Mouse (Mus musculus) macrophage (primary cell): ENCODE measurements around the gene Szt2. TPM values are rescaled to one million over a fixed set of nuclear protein-coding genes. Genes with fewer than 3 reads are reported as not detected.

Experiments used
- H3K27ac ChIP-seq: fragments of 350-480 bp; formaldehyde crosslinking; 2 replicates; pipeline ENCODE4 v1.9.0; 2021
- H3K36me3 ChIP-seq: fragments of 350-480 bp; formaldehyde crosslinking; 2 replicates; pipeline ENCODE4 v1.9.0; 2021; ENCODE audit errors: inconsistent target
- H3K4me3 ChIP-seq: fragments of 350-480 bp; formaldehyde crosslinking; 2 replicates; pipeline ENCODE4 v1.9.0; 2021; ENCODE audit errors: inconsistent target
- H3K79me2 ChIP-seq: fragments of 350-480 bp; formaldehyde crosslinking; 2 replicates; pipeline ENCODE4 v1.9.0; 2021; ENCODE audit errors: inconsistent target
- WGBS: methylation state at CpG from one replicate; pipeline ENCODE4 v1.1.7; 2026; ENCODE audit warnings: inconsistent platforms; ENCODE audit not compliant: missing documents; 5-methylcytosine and 5-hydroxymethylcytosine counted together
- polyA plus RNA-seq: library from polyadenylated mRNA; stranded (reverse); fragments of 250-400 nt; gene quantifications from 3 replicates; pipeline ENCODE4 v1.2.4, GENCODE M21; 2018; ENCODE audit warnings: inconsistent platforms
- total RNA-seq, 78 experiments: library from RNA; depleted of rRNA; stranded (reverse); fragments of 250-400 nt; gene quantifications; 1 replicate in 9 of 78; 2 replicates in 24 of 78; 3 replicates in 43 of 78; 4 replicates in 2 of 78; pipeline ENCODE4 v1.2.4; 2018; ENCODE audit warnings: inconsistent platforms in 56 of 78

Szt2 gene
- total RNA-seq (2018; cell fraction: chromatin; rRNA removed) = 100 to 1,000 TPM in 13 of 26 experiments, 10 to 100 TPM in 13; 30.9 to 162 (median 101) TPM
- 10 to 100 TPM in 1 of 26 experiments, 1 to 10 TPM in 25; 3.0 to 10.1 (median 6.3) TPM for total RNA-seq (2018; cell fraction: cytosol; rRNA removed)
- total RNA-seq (2018; cell fraction: nucleus; rRNA removed) = 10 to 100 TPM; 13.0 to 75.8 (median 34.8) TPM
- polyA plus RNA-seq = 3.0 to 9.6 TPM (median 5.2 TPM) in 3 replicates

- WGBS = 2% methylated on average over 53 of the region's 53 CpGs
These were observed at the start of gene Szt2, which contains the start of gene Med8 for GRCm38 (mm10) chr4:118409142-118409900. TSS of gene Szt2 (minus strand) at chr4:118409273. TSS of gene Med8 (plus strand) at chr4:118409337.

GRCm38 (mm10) chr4:118457345-118457975 is 48.4 kb upstream of the Szt2 start, which contains the start of gene Mpl:
TSS of gene Mpl (minus strand) at chr4:118457513.
- WGBS = 28% methylated on average over 9 of the region's 9 CpGs
- Histone ChIP-seq H3K36me3 (no peaks in the 10 kb centered on the region), H3K79me2 (no peaks in the 10 kb centered on the region), H3K27ac (no peak within 1 kb of the TSS), H3K4me3 (no peak within 1 kb of the TSS)

More at GRCm38 (mm10) chr4:118409142-118409900, at the start of gene Szt2, which contains the start of gene Med8:
- H3K4me3 ChIP-seq = peak within 1 kb of the TSS; percentile 88
- H3K79me2 ChIP-seq = peaks cover 36% of the 10 kb centered on the region
- H3K27ac ChIP-seq = peak within 1 kb of the TSS; percentile 57
- peaks cover 39% of the 10 kb centered on the region for H3K36me3 ChIP-seq

GRCm38 (mm10) chr4:118446415-118447153 is 37.5 kb upstream of the Szt2 start:
- H3K4me3 ChIP-seq = no peak overlapping the region
- no peaks in the 10 kb centered on the region for H3K36me3 ChIP-seq
- no peak overlapping the region for H3K27ac ChIP-seq
- WGBS = 86% methylated on average over 24 of the region's 24 CpGs
- no peaks in the 10 kb centered on the region for H3K79me2 ChIP-seq

DNA sequence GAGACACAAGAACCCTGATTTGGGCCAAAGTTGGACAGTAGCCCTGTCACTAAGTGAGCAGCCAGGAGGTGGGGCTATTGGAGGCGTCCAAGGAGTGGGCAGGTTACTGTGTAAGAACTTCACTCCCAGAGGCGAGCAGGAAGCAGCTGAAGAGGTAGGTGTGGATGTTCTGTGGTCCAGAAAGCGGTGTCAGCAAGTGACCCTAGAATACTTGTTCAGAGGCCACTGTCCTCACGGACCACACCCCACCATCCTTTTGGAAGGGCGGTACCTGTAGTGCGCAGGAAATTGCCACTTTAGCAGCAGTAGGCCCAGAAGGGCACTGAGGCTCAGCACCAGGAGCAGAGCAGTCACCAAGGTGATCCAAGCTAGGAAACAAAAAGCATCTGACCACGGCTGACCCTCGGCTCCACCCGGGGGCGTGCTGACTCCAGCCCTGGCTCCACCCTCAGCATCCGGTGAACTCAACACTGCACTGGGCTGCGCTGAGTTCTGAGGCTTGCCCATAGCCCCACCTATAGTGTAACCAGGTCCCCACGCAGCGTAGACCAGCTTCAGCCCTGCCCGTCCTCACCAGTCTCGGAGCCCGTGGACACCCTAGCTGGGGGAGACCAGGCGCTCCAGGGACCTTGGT is 36.8 kb upstream of the Szt2 start:
- no peaks in the 10 kb centered on the region for H3K36me3 ChIP-seq
- no peak overlapping the region for H3K27ac ChIP-seq
- H3K79me2 ChIP-seq = no peaks in the 10 kb centered on the region
- 86% methylated on average over 18 of the region's 18 CpGs for WGBS
- no peak overlapping the region for H3K4me3 ChIP-seq

DNA sequence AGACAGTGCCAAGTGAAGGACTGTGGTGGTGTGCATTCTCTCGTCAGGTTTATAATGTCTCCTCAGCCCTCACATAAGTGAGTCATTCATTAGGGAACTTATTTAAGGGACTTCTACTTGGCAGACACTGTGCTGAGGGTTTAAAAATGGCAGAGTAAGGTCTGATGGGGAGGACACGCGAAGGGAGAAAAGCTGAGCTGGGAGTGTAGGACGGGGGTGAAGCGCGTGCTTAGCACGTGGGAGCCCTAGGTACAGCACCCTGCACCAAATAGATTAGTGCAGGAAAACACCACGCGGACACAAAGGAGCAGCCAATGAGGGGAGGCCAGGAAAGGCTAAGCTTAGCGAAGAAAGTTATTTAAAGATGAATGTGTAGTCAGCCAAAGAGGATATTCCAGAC is 36.0 kb upstream of the Szt2 start:
- H3K36me3 ChIP-seq = no peaks in the 10 kb centered on the region
- H3K4me3 ChIP-seq = no peak overlapping the region
- WGBS = 92% methylated on average over 10 of the region's 10 CpGs
- H3K79me2 ChIP-seq = no peaks in the 10 kb centered on the region
- no peak overlapping the region for H3K27ac ChIP-seq

GRCm38 (mm10) chr4:118437829-118438253 is 28.8 kb upstream of the Szt2 start:
- WGBS = 20% methylated on average over 11 of the region's 12 CpGs
- peaks cover 2% of the 10 kb centered on the region for H3K36me3 ChIP-seq
- H3K4me3 ChIP-seq = peak overlapping the region; percentile 45
- H3K79me2 ChIP-seq = peaks cover 20% of the 10 kb centered on the region
- peak overlapping the region; percentile 56 for H3K27ac ChIP-seq

GRCm38 (mm10) chr4:118436820-118437603 is 27.9 kb upstream of the Szt2 start, which contains the start of gene Cdc20:
TSS of gene Cdc20 (minus strand) at chr4:118437352.
- peaks cover 11% of the 10 kb centered on the region for H3K36me3 ChIP-seq
- under 1% methylated on average over 62 of the region's 67 CpGs for WGBS
- H3K79me2 ChIP-seq = peaks cover 20% of the 10 kb centered on the region
- H3K27ac ChIP-seq = peak within 1 kb of the TSS; percentile 56
- peak within 1 kb of the TSS; percentile 45 for H3K4me3 ChIP-seq

DNA sequence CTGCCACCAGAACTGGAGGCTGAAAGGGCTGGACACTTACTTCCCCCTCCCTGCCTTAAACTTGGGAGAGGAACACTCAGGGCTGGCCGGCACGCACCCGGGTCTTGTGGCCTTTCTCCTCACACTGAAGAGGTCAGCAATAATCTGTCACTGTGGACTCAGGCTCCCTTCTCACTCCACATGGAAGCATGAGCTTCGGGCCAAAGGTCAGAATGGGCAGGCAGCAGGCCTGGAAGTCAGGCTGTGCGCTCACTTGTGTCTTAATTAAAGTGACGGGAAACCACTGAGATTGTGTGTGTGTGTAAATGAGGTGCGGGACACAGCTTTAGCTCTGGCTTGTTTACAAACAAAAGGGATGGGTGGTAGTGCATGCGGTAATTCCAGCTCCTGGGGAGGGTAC is 23.3 kb upstream of the Szt2 start:
- peaks cover 57% of the 10 kb centered on the region for H3K79me2 ChIP-seq
- 94% methylated on average over 8 of the region's 8 CpGs for WGBS
- H3K4me3 ChIP-seq = no peak overlapping the region
- no peak overlapping the region for H3K27ac ChIP-seq
- peaks cover 31% of the 10 kb centered on the region for H3K36me3 ChIP-seq

DNA sequence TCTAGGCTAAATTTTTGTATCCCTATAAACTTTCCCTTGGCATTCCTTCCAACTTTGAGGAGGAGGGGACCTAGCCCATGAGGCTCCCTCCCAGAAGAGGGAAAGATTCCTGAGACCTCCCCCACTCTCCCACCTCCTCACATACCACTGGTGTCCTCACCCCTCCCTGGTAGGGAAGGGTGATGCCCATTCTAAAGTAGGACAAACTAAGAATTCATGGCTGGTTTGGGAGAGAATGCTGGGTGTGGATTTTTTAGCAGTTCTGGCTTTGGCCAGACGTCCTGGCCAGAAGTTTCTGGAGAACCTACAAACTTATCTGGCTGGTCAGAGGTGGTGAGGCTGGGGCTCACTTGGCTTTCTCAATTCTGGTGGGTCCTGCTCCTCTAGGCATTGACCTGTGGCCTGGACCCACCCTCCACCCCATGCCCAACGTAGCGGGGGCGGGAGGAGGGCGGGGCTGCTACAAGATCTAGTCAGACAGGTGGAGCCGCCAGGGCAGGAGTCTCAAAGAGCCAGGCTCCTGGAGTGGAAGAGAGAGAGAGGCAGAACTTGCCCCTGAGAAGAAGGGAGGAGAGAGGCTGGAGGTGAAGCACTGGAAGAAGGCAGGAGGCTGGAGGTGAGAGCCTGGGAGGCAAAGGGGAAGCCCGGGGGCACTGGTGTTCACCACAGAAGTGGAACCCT is 20.3 kb upstream of the Szt2 start:
- Histone ChIP-seq H3K36me3 (peaks cover 31% of the 10 kb centered on the region), H3K4me3 (peak overlapping the region; percentile 89), H3K27ac (peak overlapping the region; percentile 90), H3K79me2 (peaks cover 37% of the 10 kb centered on the region)
- 59% methylated on average over 7 of the region's 7 CpGs for WGBS

DNA sequence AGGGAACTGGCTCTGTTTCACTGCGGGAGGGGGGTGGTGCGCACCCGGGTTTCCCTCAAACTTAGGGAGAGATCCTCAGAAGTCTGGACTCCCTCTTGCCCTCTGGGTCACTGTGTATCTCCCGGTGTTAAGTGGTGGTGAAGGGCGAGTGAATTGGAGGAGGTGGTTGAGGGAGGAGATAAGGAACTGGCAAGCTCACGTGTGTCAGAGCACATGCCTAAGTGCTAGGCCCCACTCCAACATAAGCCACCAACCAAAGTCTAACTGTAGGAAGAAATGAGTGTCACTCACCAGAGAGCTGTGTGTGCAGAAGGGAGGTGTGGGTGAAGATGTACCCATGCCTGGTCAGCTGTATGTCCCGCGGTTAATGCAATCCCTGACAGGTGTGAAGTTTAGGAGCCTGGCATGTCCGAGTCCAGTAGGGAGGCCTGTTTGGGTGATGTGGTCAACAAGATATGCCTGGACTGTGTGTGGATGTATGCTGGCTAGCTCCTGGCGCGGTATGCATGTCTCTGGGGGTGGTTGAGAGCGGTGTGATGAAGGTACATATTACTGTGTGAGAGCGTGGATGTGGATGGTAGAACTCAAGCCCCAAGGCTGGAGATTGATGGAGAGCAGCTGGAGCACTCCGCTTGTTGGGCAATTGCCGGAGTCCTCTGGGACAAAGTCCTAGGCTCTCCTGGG is 19.6 kb upstream of the Szt2 start:
- Histone ChIP-seq H3K36me3 (peaks cover 38% of the 10 kb centered on the region), H3K79me2 (peaks cover 37% of the 10 kb centered on the region)

GRCm38 (mm10) chr4:118427768-118428451 is 18.8 kb upstream of the Szt2 start, which contains the start of gene Elovl1:
TSS of gene Elovl1 (plus strand) at chr4:118428093.
- Histone ChIP-seq H3K36me3 (peaks cover 41% of the 10 kb centered on the region), H3K27ac (peak within 1 kb of the TSS; percentile 90), H3K79me2 (peaks cover 37% of the 10 kb centered on the region), H3K4me3 (peak within 1 kb of the TSS; percentile 89)
- under 1% methylated on average over 26 of the region's 31 CpGs for WGBS

More for the DNA sequence above, 19.6 kb upstream of the Szt2 start:
- H3K27ac ChIP-seq = peak overlapping the region; percentile 90
- WGBS = 35% methylated on average over 15 of the region's 15 CpGs
- H3K4me3 ChIP-seq = peak overlapping the region; percentile 89

GRCm38 (mm10) chr4:118427415-118427767 is 18.3 kb upstream of the Szt2 start:
- peaks cover 37% of the 10 kb centered on the region for H3K79me2 ChIP-seq
- 11% methylated on average over 5 of the region's 5 CpGs for WGBS
- H3K4me3 ChIP-seq = peak overlapping the region; percentile 49
- H3K36me3 ChIP-seq = peaks cover 36% of the 10 kb centered on the region
- peak overlapping the region; percentile 68 for H3K27ac ChIP-seq
